Mouse (Mus musculus): ENCODE results near the gene Arhgef11. TPM values are rescaled to one million over a fixed set of nuclear protein-coding genes. Genes with fewer than 3 reads are reported as not detected.

Arhgef11 gene
- polyA plus RNA-seq, 1 experiment from 2014 or later, result 3.2 TPM

- H3K9ac ChIP-seq (ENCODE audit: low read depth, low read length), result no peak overlapping the region
- H3K27me3 ChIP-seq (ENCODE audit: control insufficient read depth, insufficient read depth, low read depth, low read length), result no peaks in the 10 kb centered on the region
- ATAC-seq (ENCODE audit: low read depth), result no peak
- no peak overlapping the region for H3K4me2 ChIP-seq (ENCODE audit: low read depth, low read length)
- H3K27ac ChIP-seq (ENCODE audit: low read length), result no peak overlapping the region
- no peaks in the 10 kb centered on the region for H3K4me1 ChIP-seq (ENCODE audit: control insufficient read depth, low read depth, low read length)
- WGBS (ENCODE audit: insufficient replicate concordance), result 61% methylated on average over 3 of the region's 3 CpGs
- H3K4me3 ChIP-seq (ENCODE audit: low read depth, low read length), result no peak overlapping the region
- no peaks in the 10 kb centered on the region for H3K36me3 ChIP-seq (ENCODE audit: control insufficient read depth, insufficient read depth)
- no peaks in the 10 kb centered on the region for H3K9me3 ChIP-seq (replicated peaks; ENCODE audit: control insufficient read depth, low read length)
These were observed 31.7 kb downstream of the Arhgef11 start for GRCm38 (mm10) chr3:87649063-87649462.

- H3K4me1 ChIP-seq (ENCODE audit: control insufficient read depth, low read depth, low read length), result no peaks in the 10 kb centered on the region
- no peak overlapping the region for H3K4me3 ChIP-seq (ENCODE audit: low read depth, low read length)
- ATAC-seq (ENCODE audit: low read depth), result no peak
- 48% methylated on average over 2 of the region's 2 CpGs for WGBS (ENCODE audit: insufficient replicate concordance)
- H3K36me3 ChIP-seq (ENCODE audit: control insufficient read depth, insufficient read depth), result no peaks in the 10 kb centered on the region
- H3K9ac ChIP-seq (ENCODE audit: low read depth, low read length), result no peak overlapping the region
- H3K27ac ChIP-seq (ENCODE audit: low read length), result no peak overlapping the region
- no peaks in the 10 kb centered on the region for H3K9me3 ChIP-seq (replicated peaks; ENCODE audit: control insufficient read depth, low read length)
- no peak overlapping the region for H3K4me2 ChIP-seq (ENCODE audit: low read depth, low read length)
- H3K27me3 ChIP-seq (ENCODE audit: control insufficient read depth, insufficient read depth, low read depth, low read length), result no peaks in the 10 kb centered on the region
These were observed 41.0 kb downstream of the Arhgef11 start for GRCm38 (mm10) chr3:87658348-87658747.

GRCm38 (mm10) chr3:87659692-87660429 lies 42.5 kb downstream of the Arhgef11 start:
- H3K4me3 ChIP-seq (ENCODE audit: low read depth, low read length), result no peak overlapping the region
- no peak overlapping the region for H3K4me2 ChIP-seq (ENCODE audit: low read depth, low read length)
- H3K4me1 ChIP-seq (ENCODE audit: control insufficient read depth, low read depth, low read length), result no peaks in the 10 kb centered on the region
- H3K27me3 ChIP-seq (ENCODE audit: control insufficient read depth, insufficient read depth, low read depth, low read length), result no peaks in the 10 kb centered on the region
- 52% methylated on average over 9 of the region's 9 CpGs for WGBS (ENCODE audit: insufficient replicate concordance)
- H3K9me3 ChIP-seq (replicated peaks; ENCODE audit: control insufficient read depth, low read length), result no peaks in the 10 kb centered on the region
- ATAC-seq (ENCODE audit: low read depth), result no peak
- H3K36me3 ChIP-seq (ENCODE audit: control insufficient read depth, insufficient read depth), result no peaks in the 10 kb centered on the region
- no peak overlapping the region for H3K27ac ChIP-seq (ENCODE audit: low read length)
- H3K9ac ChIP-seq (ENCODE audit: low read depth, low read length), result no peak overlapping the region

GRCm38 (mm10) chr3:87660479-87660878 lies 43.1 kb downstream of the Arhgef11 start:
- WGBS (ENCODE audit: insufficient replicate concordance), result 53% methylated on average over 4 of the region's 4 CpGs
- H3K27me3 ChIP-seq (ENCODE audit: control insufficient read depth, insufficient read depth, low read depth, low read length), result no peaks in the 10 kb centered on the region
- no peaks in the 10 kb centered on the region for H3K4me1 ChIP-seq (ENCODE audit: control insufficient read depth, low read depth, low read length)
- H3K4me2 ChIP-seq (ENCODE audit: low read depth, low read length), result no peak overlapping the region
- ATAC-seq (ENCODE audit: low read depth), result no peak
- H3K9ac ChIP-seq (ENCODE audit: low read depth, low read length), result no peak overlapping the region
- H3K36me3 ChIP-seq (ENCODE audit: control insufficient read depth, insufficient read depth), result no peaks in the 10 kb centered on the region
- no peak overlapping the region for H3K4me3 ChIP-seq (ENCODE audit: low read depth, low read length)
- H3K9me3 ChIP-seq (replicated peaks; ENCODE audit: control insufficient read depth, low read length), result no peaks in the 10 kb centered on the region
- H3K27ac ChIP-seq (ENCODE audit: low read length), result no peak overlapping the region

- Histone ChIP-seq H3K27me3 (ENCODE audit: control insufficient read depth, insufficient read depth, low read depth, low read length) (no peaks in the 10 kb centered on the region), H3K36me3 (ENCODE audit: control insufficient read depth, insufficient read depth) (no peaks in the 10 kb centered on the region), H3K4me1 (ENCODE audit: control insufficient read depth, low read depth, low read length) (no peaks in the 10 kb centered on the region), H3K4me2 (ENCODE audit: low read depth, low read length) (no peak overlapping the region), H3K27ac (ENCODE audit: low read length) (no peak overlapping the region), H3K4me3 (ENCODE audit: low read depth, low read length) (no peak overlapping the region), H3K9me3 (replicated peaks; ENCODE audit: control insufficient read depth, low read length) (no peaks in the 10 kb centered on the region), H3K9ac (ENCODE audit: low read depth, low read length) (no peak overlapping the region)
- 62% methylated on average over 1 of the region's 1 CpGs for WGBS (ENCODE audit: insufficient replicate concordance)
- no peak for ATAC-seq (ENCODE audit: low read depth)
These were observed 43.9 kb downstream of the Arhgef11 start for GRCm38 (mm10) chr3:87661291-87661690.

GRCm38 (mm10) chr3:87718525-87718924 lies 101.2 kb downstream of the Arhgef11 start:
- Histone ChIP-seq H3K9me3 (replicated peaks; ENCODE audit: control insufficient read depth, low read length) (no peaks in the 10 kb centered on the region), H3K27me3 (ENCODE audit: control insufficient read depth, insufficient read depth, low read depth, low read length) (no peaks in the 10 kb centered on the region)

GRCm38 (mm10) chr3:87724556-87724955 lies 107.2 kb downstream of the Arhgef11 start:
- Histone ChIP-seq H3K4me1 (ENCODE audit: control insufficient read depth, low read depth, low read length) (no peaks in the 10 kb centered on the region), H3K36me3 (ENCODE audit: control insufficient read depth, insufficient read depth) (0 out of 2 replicates have a peak, but pooled peaks cover 2% of the 10 kb centered on the region), H3K27ac (ENCODE audit: low read length) (no peak overlapping the region), H3K9ac (ENCODE audit: low read depth, low read length) (no peak overlapping the region), H3K9me3 (replicated peaks; ENCODE audit: control insufficient read depth, low read length) (no peaks in the 10 kb centered on the region), H3K4me3 (ENCODE audit: low read depth, low read length) (no peak overlapping the region), H3K4me2 (ENCODE audit: low read depth, low read length) (no peak overlapping the region), H3K27me3 (ENCODE audit: control insufficient read depth, insufficient read depth, low read depth, low read length) (no peaks in the 10 kb centered on the region)
- 75% methylated on average over 6 of the region's 6 CpGs for WGBS (ENCODE audit: insufficient replicate concordance)
- ATAC-seq (ENCODE audit: low read depth), result no peak

More at GRCm38 (mm10) chr3:87718525-87718924, 101.2 kb downstream of the Arhgef11 start:
- H3K9ac ChIP-seq (ENCODE audit: low read depth, low read length), result no peak overlapping the region
- H3K27ac ChIP-seq (ENCODE audit: low read length), result no peak overlapping the region
- H3K4me3 ChIP-seq (ENCODE audit: low read depth, low read length), result no peak overlapping the region
- no peak for ATAC-seq (ENCODE audit: low read depth)
- H3K4me1 ChIP-seq (ENCODE audit: control insufficient read depth, low read depth, low read length), result no peaks in the 10 kb centered on the region
- no peaks in the 10 kb centered on the region for H3K36me3 ChIP-seq (ENCODE audit: control insufficient read depth, insufficient read depth)
- no peak overlapping the region for H3K4me2 ChIP-seq (ENCODE audit: low read depth, low read length)
- WGBS (ENCODE audit: insufficient replicate concordance), result 44% methylated on average over 2 of the region's 2 CpGs

- H3K4me3 ChIP-seq (ENCODE audit: low read depth, low read length), result no peak overlapping the region
- H3K27ac ChIP-seq (ENCODE audit: low read length), result no peak overlapping the region
- H3K27me3 ChIP-seq (ENCODE audit: control insufficient read depth, insufficient read depth, low read depth, low read length), result no peaks in the 10 kb centered on the region
- H3K4me1 ChIP-seq (ENCODE audit: control insufficient read depth, low read depth, low read length), result no peaks in the 10 kb centered on the region
- H3K9me3 ChIP-seq (replicated peaks; ENCODE audit: control insufficient read depth, low read length), result no peaks in the 10 kb centered on the region
- 80% methylated on average over 16 of the region's 16 CpGs for WGBS (ENCODE audit: insufficient replicate concordance)
- no peak overlapping the region for H3K9ac ChIP-seq (ENCODE audit: low read depth, low read length)
- H3K36me3 ChIP-seq (ENCODE audit: control insufficient read depth, insufficient read depth), result 0 out of 2 replicates have a peak, but pooled peaks cover 2% of the 10 kb centered on the region
- ATAC-seq (ENCODE audit: low read depth), result no peak
- H3K4me2 ChIP-seq (ENCODE audit: low read depth, low read length), result no peak overlapping the region
These were observed 108.2 kb downstream of the Arhgef11 start for GRCm38 (mm10) chr3:87725396-87726160.

GRCm38 (mm10) chr3:87726191-87726590 lies 108.8 kb downstream of the Arhgef11 start:
- Histone ChIP-seq H3K4me3 (ENCODE audit: low read depth, low read length) (no peak overlapping the region), H3K4me1 (ENCODE audit: control insufficient read depth, low read depth, low read length) (no peaks in the 10 kb centered on the region), H3K9me3 (replicated peaks; ENCODE audit: control insufficient read depth, low read length) (no peaks in the 10 kb centered on the region), H3K9ac (ENCODE audit: low read depth, low read length) (no peak overlapping the region), H3K27me3 (ENCODE audit: control insufficient read depth, insufficient read depth, low read depth, low read length) (no peaks in the 10 kb centered on the region), H3K27ac (ENCODE audit: low read length) (no peak overlapping the region), H3K4me2 (ENCODE audit: low read depth, low read length) (no peak overlapping the region), H3K36me3 (ENCODE audit: control insufficient read depth, insufficient read depth) (0 out of 2 replicates have a peak, but pooled peaks cover 2% of the 10 kb centered on the region)
- WGBS (ENCODE audit: insufficient replicate concordance), result 76% methylated on average over 7 of the region's 7 CpGs
- ATAC-seq (ENCODE audit: low read depth), result no peak
